Mouse (Mus musculus): ENCODE measurements around the gene Sstr4.

Gene Sstr4

DNA sequence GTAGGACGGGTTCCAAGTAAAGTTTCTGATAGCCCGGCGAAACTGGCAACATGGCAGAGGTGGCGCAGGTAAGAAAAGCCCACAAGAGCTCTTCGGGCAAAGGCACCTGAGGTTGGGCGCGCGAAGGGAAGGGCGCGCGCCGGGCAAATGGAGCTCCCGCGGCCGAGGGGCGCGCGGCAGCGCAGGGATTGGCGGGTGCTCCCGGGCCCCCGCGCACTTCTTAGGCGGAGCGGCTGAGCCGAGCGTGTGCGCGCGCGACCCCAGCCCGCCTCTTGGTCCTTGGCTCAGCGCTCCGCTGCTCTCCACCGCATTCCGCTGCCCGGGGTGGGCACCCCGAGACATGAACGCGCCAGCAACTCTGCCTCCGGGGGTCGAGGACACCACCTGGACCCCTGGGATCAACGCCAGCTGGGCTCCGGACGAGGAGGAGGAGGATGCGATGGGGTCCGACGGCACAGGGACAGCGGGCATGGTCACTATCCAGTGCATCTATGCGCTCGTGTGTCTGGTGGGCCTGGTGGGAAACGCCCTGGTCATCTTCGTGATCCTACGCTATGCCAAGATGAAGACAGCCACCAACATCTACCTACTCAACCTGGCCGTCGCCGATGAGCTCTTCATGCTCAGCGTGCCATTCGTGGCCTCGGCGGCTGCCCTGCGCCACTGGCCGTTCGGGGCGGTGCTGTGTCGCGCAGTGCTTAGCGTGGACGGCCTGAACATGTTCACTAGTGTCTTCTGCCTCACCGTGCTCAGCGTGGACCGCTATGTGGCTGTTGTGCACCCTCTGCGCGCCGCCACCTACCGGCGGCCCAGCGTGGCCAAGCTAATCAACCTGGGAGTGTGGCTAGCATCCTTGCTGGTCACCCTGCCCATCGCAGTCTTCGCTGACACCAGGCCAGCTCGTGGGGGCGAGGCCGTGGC is at the start of gene Sstr4:
Gene Sstr4 (plus strand): TSS at position 214 of the 921 bp plus-strand sequence.
- peak; percentile 75 for DNase-seq

DNA sequence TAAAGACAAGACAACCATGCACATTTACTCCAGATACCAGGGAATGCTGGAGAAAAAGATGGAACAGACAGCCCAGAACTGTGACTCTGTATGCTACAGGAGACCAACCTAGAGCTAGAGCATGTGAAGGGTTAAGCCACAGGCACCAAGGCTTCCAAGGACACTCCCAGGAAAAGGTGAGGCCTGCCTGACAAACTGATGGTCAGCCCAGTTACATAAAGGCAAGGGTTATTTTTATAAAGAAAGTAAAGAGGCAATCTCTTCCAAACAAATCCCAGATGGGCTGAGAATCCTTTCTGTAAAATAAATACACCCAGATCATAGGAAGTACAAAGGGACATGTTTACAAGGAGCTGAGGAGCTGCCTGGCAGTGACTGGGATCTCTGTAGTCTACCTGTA is 49.8 kb upstream of the Sstr4 start:
- DNase-seq = no peak

DNA sequence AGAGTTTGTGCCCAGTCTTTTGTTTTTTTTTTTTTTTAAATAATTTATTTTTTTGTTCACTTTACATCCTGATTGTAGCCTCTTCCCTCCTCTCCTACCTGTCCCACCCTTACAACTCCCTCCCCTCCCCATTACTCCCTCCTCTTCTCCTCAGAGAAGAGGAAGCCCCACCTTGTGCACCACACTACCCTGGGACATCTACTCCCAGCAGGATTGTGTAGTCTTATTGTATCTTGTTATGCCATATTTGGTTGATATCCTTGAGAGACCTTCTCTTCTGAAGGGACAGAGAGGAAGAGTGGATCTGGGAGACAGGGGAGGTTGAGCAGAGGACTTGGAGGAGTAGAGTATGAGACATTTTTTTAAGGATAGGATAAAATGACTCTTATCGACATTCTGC is 48.2 kb upstream of the Sstr4 start:
- DNase-seq = no peak

DNA sequence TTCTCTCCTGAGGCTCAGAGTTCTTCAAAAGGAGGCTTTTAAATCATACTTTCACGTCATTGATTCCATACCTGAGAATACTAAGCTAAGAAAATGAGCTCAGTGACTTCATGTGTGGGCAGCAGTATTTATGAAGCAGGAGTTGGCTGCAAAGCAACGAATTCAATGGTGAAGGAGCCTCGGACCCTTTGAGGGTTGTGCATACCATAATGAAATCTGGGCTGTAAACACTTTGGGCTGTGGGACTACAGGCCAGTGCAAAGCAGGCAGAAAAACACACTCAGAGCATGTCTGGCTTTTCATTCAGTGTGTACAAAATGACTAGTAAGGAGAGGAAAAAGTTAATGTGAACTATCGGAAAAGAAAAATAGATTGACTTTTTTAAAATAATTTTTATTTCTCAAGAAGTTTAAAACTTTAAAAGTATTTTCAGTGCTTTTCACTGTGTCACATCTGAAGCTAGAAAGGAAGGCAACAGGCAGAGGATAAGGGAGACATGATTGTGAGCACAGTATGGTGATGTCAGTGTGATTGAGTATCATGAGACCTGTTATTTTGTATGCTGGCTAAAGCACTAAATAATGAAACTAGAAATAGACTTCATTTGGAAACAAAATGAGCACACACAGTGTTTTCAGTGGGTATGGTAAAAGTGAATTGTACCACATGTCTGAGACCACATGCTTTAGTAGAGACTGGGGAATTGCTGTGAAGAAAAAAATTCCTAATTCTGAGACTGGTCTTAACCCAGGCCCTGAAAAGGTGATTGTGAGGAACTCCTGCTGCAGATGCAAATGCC is 45.4 kb upstream of the Sstr4 start:
- DNase-seq = no peak

DNA sequence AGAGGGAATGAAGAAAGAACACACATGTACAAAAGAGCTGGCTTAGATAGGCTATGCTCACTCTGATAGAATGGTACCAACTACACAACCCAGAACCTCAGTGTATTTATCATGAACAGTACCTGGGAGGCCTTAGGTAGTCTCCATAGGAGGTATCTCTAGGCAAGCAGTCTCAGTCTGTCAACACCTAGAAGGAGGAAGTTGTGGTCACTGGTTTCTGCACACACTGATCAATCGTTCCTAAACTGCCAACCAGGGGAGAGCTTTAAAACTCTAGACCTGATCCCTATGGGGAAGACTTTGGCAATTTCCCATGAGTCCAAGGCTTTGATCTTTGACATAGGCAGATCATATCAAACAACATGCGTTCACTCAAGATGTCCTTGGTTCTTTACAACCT is 44.7 kb upstream of the Sstr4 start:
- DNase-seq = no peak

DNA sequence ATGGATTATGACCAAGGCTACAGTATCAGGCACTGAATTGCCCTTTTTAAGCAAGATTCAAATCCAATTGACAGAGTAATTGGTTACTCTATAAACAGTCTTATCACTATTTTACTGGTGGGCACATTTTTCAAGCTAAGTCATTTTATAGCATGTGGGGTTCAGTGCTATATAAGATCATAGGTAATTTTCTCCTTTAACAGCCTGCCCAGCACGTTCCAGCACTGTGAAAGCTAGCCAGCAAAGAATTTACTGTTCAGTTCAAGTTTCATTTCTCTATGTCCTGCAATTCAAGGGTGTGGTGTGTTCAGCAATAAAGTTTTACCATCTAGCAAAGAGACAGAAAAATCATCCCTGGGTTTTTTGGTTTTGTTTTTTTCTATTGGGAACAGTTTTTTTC is 42.5 kb upstream of the Sstr4 start:
- DNase-seq = no peak

DNA sequence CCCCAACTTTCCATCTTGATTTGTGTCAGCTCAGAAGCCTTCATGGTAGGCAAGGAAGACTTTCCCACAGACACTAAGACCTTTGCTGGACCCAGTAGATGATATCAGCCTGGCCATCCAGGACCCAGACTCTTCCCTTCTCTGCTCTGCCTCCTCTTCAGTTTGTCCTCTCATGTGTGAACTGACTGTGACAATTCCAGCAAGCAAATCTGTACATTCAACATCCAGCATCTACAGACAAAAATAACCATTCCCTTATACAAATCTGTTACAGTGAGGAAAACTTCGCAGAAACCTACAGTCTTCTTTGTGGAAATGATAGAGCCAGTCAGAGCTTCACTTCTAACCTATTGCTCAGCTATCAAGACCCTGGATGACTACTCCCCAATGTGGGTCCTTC is 38.0 kb upstream of the Sstr4 start:
- DNase-seq = no peak

DNA sequence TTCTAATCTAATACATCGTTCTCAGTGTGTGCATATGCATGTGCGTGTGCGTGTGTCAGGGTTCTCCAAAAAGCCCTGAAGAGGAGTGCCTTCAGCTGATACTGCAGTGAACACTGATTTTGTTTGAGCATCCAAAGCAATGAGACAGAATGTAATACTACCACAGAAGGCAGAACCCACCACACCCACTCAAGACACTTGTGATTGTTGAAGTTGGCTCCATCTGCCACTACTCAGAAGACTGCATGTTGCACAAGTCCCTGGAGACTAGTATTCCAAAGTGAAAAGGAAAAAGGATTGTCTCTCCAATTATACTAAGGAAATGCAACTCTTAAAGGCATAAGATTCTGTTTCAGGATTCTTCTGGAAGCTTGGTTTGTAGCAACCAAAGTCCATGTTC is 30.6 kb upstream of the Sstr4 start:
- DNase-seq = peak; percentile 42

DNA sequence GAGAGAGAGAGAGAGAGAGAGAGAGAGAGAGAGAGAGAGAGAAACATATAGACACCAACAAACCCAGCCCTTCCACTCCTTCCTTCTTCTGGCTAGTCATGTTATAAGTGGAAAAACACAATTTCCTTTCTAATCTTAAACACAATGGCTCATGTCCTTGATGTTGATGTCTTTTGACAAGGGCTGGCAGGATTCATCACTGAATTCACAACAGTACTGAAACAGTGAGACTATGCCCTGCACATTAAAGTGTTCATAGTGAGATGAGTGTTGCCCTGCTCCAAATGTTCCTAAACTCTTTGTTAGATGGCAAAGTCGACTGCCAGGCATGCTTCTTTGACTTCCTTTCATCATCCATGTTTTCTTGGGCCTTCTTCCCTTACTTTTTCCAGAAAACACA is 29.9 kb upstream of the Sstr4 start:
- no peak for DNase-seq

DNA sequence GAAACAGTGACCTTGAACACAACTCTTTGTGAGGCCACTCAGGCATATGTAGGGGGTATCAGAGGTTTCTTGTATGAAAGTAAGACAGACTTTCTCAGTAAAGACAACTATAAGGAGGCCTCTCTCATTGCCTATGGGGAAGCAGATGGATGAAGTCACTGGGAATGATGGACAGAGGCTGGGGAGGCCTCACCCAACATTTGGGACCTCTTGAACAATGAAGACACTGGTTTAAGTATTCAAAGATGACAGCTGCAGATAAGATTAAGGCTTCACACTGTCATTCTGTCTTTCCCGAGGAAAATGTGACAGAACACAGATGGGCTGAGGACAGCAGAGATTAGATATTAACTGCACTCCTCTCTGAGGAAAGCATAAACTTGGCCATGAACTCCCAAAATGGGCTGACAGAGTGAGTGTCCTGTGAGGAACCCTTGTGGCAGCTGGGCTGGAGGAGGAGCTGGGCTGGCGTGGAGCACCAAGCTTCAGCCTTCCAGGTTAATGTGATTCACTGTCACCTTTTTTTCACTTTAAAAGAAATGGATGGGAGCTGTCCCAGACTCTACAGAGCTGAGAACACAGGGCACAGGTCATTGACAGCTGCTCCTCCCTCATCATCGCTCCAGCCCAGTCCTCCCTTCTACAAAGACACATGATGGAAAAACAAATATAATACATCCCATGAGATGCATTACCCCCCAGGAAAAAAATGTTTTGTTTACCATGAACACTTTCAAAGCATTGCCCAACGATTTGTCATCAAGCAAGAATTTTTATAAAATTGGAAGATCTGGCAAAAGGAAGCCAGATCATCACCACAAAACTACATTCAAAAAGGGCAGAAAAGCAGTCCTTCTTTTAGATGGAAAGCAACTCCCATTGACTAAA is 23.2 kb upstream of the Sstr4 start:
- no peak for DNase-seq

DNA sequence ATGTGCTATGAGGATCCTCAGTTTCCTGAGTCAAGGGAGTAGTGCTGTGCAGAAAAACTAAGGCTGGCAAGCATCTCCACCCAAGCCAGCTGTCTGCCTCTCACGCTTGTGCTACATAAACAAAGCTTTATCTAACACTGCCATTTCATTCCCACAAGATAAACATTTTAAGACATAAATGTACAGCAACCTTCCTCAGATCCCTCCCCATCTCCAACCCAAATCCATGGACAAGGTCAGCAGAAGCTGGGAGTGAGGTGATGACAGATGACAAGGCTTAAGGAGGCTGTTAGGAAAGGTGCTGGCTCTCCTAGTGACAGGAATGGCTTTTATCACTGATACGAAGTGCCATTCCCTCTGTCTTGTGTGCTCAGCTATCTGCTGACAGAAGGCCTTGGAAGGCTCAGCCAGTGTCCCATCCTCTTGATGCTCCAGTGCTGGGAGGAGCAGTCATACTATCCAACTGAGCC is 21.5 kb upstream of the Sstr4 start:
- DNase-seq = no peak

DNA sequence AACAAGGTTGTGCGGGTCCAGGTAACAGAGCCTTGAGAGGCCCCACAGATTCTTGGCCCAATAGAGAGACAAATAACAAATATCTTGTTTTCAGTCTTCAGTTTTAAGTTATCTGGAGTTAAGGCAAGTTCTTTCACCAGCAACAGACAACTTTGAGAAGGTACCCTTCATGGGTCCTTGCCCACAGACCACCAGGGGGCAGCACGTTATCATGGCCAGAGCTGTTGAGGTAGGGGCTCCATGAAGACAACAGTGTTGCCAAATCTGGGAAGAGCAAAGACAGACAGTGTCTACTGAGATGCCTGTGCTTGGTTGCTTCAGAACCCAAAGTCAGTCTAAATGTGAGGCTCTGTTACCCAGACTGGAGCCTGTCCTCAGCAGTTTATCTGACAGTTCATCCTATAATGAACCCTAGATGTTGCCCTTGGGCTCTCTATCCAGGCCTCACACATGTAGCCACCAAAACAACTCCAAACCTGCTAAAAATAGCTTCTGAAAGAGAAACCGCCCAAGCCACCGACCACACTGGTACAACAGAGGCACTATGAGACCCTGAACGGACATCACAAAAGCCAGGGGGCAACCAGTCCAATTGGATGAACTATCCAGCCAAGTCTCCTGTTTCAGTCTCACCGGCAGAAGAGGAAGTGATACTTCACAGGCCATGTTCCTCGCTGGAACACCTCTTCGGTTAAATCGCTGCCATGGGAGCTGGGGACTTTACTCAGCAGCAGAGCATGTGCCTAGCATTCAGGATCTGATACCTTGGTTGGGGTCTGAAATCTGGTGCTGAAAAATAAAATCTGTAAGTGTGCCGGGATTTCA is 19.6 kb upstream of the Sstr4 start:
- DNase-seq = no peak

DNA sequence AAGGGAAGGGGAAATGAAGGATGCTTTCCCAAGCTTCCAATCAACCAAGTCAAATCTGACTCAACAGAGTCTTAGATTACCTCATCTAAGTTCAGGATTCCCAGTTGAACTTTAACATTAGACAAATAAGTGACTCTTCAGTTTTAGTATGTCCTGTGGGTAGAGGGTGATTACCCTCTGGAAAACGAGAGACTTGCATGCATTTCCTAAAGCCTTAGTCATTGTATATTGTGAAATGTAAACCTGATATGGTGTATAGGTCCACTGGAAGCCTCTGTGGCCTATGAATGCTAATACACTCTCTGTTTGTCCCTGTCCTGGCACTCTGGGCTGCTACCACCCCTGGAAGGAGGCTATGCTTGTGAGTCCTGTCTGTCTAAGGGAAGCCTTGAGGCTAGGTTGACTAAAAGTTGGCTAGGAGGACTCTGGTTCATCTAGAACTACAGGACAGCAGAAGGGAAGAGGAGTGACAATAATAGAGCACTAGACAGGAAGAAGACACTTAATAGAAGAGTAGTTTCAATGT is 16.3 kb upstream of the Sstr4 start:
- no peak for DNase-seq

DNA sequence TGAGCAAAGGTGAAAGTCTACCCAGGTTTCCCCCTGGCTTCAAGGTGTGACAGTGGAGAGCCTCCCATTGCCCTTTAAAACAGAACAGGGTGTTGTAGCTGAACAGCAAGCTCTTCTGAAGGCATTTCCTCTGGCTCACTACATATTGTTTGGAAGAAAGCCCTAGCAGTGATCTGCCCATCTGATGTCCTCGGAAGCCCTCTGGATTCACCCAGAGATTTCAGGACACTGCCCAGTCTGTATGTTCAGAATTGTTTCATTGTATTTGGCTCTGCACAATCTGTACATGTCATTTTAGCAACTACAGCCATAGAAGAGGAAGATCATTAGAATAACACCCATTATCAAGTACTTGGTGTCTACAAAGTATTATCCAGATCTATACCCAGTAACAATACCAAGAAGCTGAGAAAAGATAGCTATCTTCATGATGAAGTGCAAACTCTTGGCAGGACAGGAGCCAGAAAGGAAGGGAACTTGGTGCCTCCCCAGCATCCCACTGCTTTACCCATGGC is 15.2 kb upstream of the Sstr4 start:
- DNase-seq = no peak

DNA sequence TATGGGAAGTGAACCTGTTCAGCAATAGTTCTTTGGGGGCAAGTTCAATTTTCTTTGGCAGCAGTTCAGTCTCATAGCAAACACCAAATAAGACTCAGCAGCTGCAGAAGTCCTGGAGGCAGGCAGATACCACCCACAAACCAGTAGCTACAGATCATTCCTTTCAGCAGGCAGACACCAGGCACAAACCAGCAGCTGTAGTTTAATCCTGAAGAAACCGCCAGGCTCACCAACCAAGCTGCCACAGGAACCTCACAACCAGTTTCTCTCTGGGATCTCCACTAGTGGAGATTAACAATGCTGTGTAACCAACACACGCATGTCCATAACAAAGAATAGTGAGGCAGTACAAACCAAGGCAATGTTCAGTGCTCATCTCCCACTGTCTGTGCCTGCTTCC is 14.1 kb upstream of the Sstr4 start:
- DNase-seq = no peak

DNA sequence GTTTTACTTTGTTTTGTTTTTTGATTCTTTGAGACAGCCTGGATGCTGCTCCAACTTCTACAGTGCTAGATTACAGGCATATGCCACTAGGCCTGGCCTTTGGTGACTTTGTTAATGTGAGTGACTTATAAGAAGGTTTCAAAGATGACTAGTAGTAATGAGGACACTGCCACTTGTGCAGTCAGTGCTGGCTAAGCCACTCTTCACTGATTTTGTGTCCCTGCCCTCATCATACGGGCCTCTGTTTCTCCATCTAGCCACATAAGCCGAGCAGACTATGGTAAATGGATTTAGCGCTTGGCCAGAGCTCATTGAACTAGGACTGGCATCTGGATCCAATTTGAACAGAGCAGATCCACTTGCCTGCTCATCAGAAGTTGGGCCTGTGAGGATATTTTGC is 8.7 kb upstream of the Sstr4 start:
- no peak for DNase-seq

DNA sequence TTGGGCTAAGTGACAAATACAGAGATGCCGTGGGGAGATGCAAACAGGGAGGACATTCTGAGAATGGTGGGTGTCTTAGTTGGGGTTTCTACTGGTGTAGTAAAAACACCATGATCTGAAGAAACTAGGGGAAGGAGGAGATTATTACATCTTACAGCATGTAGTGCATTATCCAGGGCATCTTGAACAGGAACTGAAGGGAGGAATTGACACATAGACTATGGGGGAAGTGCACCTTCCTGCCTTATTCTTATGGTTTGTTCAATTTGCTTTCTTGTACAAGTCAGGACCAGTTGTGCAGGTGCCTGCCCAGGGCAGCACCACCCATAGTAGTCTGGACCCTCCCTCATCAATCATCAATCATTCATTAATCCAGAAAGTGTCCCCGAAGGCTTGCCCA is 8.2 kb upstream of the Sstr4 start:
- no peak for DNase-seq

DNA sequence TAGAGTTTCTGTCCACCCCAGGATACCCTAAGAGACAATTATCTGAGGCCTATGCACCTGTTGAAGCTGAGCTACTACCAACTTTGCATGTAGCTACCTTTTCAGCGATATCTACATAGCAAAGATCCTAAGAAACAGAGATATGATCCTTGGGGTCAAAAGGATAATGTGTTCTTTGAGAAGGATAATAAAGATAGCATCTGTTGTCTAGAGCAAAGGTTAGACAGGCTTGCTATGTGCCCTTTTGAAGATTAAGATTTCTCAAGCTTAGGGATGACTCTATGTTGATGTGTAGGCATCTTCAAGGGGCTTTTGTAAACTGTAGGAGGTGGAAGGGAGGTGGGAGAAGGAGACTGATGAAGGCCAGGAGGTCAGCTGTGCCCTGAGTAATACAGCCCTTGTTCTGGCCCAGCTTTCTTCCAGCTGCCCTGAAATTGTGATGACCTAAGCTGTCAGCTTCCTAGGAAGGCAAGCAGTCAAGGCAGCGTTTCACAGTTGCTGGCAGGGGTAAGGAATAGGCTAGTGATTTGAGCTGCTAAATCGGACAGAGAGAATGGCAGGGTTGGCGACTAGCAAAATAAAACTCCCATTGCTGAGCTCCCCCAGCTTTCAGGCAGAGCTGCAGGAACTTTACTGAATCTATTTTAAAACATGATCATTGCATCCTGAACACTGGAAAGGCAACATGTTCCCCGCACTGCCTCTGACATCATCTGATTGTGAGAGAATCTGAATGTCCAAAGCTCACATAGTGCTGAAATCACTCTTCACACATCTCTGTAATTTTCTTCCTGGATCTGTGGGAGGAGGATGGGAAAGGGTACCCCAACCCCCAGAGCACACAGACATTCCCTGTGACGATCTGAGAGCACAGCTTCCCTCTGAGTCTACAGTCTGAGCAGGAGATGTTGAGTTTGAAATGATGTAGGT is 7.2 kb upstream of the Sstr4 start:
- no peak for DNase-seq

DNA sequence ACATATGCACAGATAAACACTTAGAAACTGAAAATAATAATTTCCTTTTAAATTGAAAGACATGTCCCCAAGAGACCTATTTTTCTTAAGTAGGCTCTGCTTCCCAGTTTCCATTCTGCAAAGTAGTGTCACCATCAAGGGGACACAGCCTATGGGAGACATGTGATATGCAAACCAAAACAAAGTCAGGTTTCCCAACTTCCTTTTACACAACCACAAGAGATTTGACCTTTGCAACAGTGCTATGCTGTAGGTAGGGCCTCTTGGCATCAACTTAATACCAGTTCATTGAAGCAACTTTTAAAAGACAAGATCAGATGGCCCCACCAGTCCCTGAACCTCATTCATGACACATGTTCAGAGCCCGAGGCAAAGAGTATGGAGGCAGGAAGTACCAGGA is 2.0 kb upstream of the Sstr4 start:
- DNase-seq = no peak

DNA sequence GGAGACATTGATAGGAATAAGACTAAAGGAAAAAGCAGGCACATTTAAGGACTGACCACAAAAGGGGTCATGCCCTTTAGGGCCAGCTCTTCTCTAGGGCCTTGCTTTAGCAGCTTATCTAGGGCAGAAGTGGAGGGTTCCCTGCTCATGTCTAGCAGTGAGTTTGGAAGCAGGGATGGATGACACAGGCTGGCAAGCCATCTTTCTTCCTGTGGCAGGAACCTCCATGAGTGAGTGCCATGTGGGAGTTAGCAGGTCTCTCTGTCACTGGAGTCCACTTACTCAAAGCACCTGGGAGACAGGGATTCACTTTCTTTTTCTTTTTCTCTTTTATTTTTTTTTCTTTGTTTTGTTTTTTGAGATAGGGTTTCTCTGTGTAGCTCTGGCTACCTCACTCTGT is 1.3 kb upstream of the Sstr4 start:
- no peak for DNase-seq
